Mouse (Mus musculus) hindbrain, embryonic 14.5 days (tissue): ENCODE measurements around the gene Coq2. TPM values are rescaled to one million over a fixed set of nuclear protein-coding genes. Genes with fewer than 3 reads are reported as not detected.

Experiments
- ATAC-seq: fragments of 200-750 bp; cut with Nextera tagmentation; 2 replicates; pipeline ENCODE4 v1.8.0; 2017; ENCODE audit warnings: moderate number of reproducible peaks, mild to moderate bottlenecking, moderate TSS enrichment, moderate library complexity; ENCODE audit not compliant: low FRiP score
- DNase-seq: peaks from one replicate; pipeline ENCODE4 v3.0.0-alpha.2; 2015; ENCODE audit warnings: low spot score
- H3K27ac ChIP-seq: fragments of 300-500 bp; sonication (generic); 2 replicates; pipeline ENCODE4 v1.5.1; 2014; ENCODE audit warnings: mild to moderate bottlenecking, moderate library complexity
- H3K27me3 ChIP-seq: fragments of 300-500 bp; sonication (generic); 2 replicates; pipeline ENCODE4 v1.6.1; 2014; ENCODE audit warnings: mild to moderate bottlenecking, low read length, mixed read lengths; ENCODE audit not compliant: control insufficient read depth, insufficient read depth
- H3K36me3 ChIP-seq: fragments of 300-500 bp; sonication (generic); replicated peaks from 2 replicates; pipeline ENCODE4 v1.6.1; 2014; ENCODE audit not compliant: control insufficient read depth, insufficient read depth
- H3K4me1 ChIP-seq: fragments of 300-500 bp; sonication (generic); replicated peaks from 2 replicates; pipeline ENCODE4 v1.6.1; 2014; ENCODE audit warnings: antibody characterized with exemption, low read length, mixed read lengths; ENCODE audit not compliant: control insufficient read depth, insufficient read depth
- H3K4me2 ChIP-seq: fragments of 300-500 bp; sonication (generic); replicated peaks from 2 replicates; pipeline ENCODE4 v1.6.1; 2014; ENCODE audit warnings: mild to moderate bottlenecking, moderate library complexity
- H3K4me3 ChIP-seq: fragments of 300-500 bp; sonication (generic); replicated peaks from 2 replicates; pipeline ENCODE4 v1.5.1; 2014; ENCODE audit warnings: mild to moderate bottlenecking, low read length
- H3K9ac ChIP-seq: fragments of 300-500 bp; sonication (generic); 2 replicates; pipeline ENCODE4 v1.6.1; 2014
- H3K9me3 ChIP-seq: fragments of 300-500 bp; sonication (generic); 2 replicates; pipeline ENCODE4 v1.6.1; 2016; ENCODE audit warnings: low read length; ENCODE audit not compliant: control insufficient read depth
- WGBS: fragments of 180-500 bp; shearing (Covaris S2); extraction: QIAGEN DNeasy Blood & Tissue Kit; methylation state at CpG from one replicate; pipeline ENCODE4 v1.1.7; 2014; 5-methylcytosine and 5-hydroxymethylcytosine counted together
- polyA plus RNA-seq: library from polyadenylated mRNA; unstranded; fragments of >200 nt; fragmentation: Nextera tagmentation; extraction: Ambion mirVana; gene quantifications from 2 replicates; pipeline ENCODE4 v1.2.1, GENCODE M21; 2014

Gene Coq2
- polyA plus RNA-seq, 1 experiment from 2014 or later = 58.3 TPM

GRCm38 (mm10) chr5:100671398-100671797 lies 3.5 kb downstream of the Coq2 start:
- H3K27ac ChIP-seq = no peak overlapping the region
- no peak for ATAC-seq

GRCm38 (mm10) chr5:100666965-100667364 lies 8.0 kb downstream of the Coq2 start:
- Histone ChIP-seq H3K27ac (no peak overlapping the region), H3K9ac (no peak overlapping the region), H3K36me3 (peaks cover 34% of the 10 kb centered on the region), H3K27me3 (no peaks in the 10 kb centered on the region), H3K4me2 (no peak overlapping the region), H3K4me1 (no peaks in the 10 kb centered on the region), H3K9me3 (no peaks in the 10 kb centered on the region), H3K4me3 (no peak overlapping the region)
- no peak for ATAC-seq
- no peak for DNase-seq
- 78% methylated on average over 1 of the region's 1 CpGs for WGBS

More at GRCm38 (mm10) chr5:100671398-100671797, 3.5 kb downstream of the Coq2 start:
- no peak overlapping the region for H3K4me3 ChIP-seq
- DNase-seq = peak; percentile 38
- no peaks in the 10 kb centered on the region for H3K9me3 ChIP-seq
- H3K9ac ChIP-seq = no peak overlapping the region
- no peaks in the 10 kb centered on the region for H3K27me3 ChIP-seq
- H3K36me3 ChIP-seq = 0 out of 2 replicates have a peak, but pooled peaks cover 3% of the 10 kb centered on the region
- H3K4me2 ChIP-seq = no peak overlapping the region
- 0 out of 2 replicates have a peak, but pooled peaks cover 12% of the 10 kb centered on the region for H3K4me1 ChIP-seq
- WGBS = 24% methylated on average over 5 of the region's 5 CpGs

- Histone ChIP-seq H3K4me2 (no peak overlapping the region), H3K4me3 (no peak overlapping the region), H3K4me1 (no peaks in the 10 kb centered on the region), H3K27me3 (no peaks in the 10 kb centered on the region), H3K9me3 (no peaks in the 10 kb centered on the region), H3K27ac (no peak overlapping the region), H3K9ac (no peak overlapping the region), H3K36me3 (peaks cover 62% of the 10 kb centered on the region)
- no peak for ATAC-seq
- peak; percentile 41 for DNase-seq
- 68% methylated on average over 5 of the region's 5 CpGs for WGBS
Observed at GRCm38 (mm10) chr5:100663854-100664253, 11.1 kb downstream of the Coq2 start.

DNA sequence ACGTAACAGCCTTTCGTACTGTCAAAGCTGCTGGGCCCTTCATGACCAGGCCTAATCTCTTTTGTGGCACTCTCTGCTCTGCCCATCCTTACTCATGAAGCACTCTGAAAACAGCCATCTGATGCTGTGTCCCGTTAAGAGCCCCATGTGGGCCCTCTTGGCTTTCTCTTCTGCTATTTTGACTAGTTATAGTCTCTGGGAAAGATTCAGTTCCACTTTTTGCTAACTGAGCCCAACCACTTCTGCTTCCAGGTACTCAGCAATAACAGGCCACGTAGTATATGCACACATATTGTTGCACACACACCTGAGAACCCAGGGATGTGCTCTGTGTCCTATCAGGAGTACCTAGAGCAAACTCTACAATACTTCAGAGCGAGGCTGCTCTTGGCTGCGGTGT lies 11.9 kb downstream of the Coq2 start:
- Histone ChIP-seq H3K4me2 (no peak overlapping the region), H3K9ac (no peak overlapping the region), H3K36me3 (peaks cover 69% of the 10 kb centered on the region), H3K4me3 (no peak overlapping the region), H3K4me1 (no peaks in the 10 kb centered on the region), H3K9me3 (no peaks in the 10 kb centered on the region), H3K27ac (no peak overlapping the region), H3K27me3 (no peaks in the 10 kb centered on the region)
- no peak for DNase-seq
- ATAC-seq = no peak
- 98% methylated on average over 6 of the region's 6 CpGs for WGBS

DNA sequence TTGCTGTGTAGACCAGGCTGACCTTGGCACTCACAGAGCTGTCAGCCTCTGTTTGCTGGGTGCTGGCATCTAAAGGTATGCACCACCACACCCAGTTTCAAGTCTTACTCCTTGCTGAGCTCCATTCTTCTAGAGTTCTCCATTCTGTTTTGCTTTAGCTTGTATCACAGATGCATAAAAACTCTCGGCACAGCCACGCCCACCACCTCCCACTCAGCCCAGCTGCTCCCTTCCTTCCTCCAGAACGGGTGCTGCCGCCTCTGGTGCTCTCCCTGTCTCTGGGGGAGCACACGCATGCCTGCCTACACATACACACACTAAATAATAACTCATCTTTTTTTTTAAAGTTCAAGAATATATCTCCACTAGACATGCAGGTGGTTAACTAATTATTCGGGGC lies 16.5 kb downstream of the Coq2 start:
- Histone ChIP-seq H3K4me1 (no peaks in the 10 kb centered on the region), H3K9me3 (no peaks in the 10 kb centered on the region), H3K27me3 (no peaks in the 10 kb centered on the region), H3K27ac (no peak overlapping the region), H3K4me3 (no peak overlapping the region), H3K9ac (no peak overlapping the region), H3K36me3 (peaks cover 88% of the 10 kb centered on the region), H3K4me2 (no peak overlapping the region)
- no peak for ATAC-seq
- 90% methylated on average over 6 of the region's 6 CpGs for WGBS
- DNase-seq = no peak

- H3K27me3 ChIP-seq = no peaks in the 10 kb centered on the region
- no peak overlapping the region for H3K9ac ChIP-seq
- no peaks in the 10 kb centered on the region for H3K4me1 ChIP-seq
- H3K4me3 ChIP-seq = no peak overlapping the region
- H3K36me3 ChIP-seq = peaks cover 72% of the 10 kb centered on the region
- no peak for ATAC-seq
- WGBS = 84% methylated on average over 6 of the region's 6 CpGs
- no peak overlapping the region for H3K4me2 ChIP-seq
- H3K27ac ChIP-seq = no peak overlapping the region
- H3K9me3 ChIP-seq = no peaks in the 10 kb centered on the region
- no peak for DNase-seq
Observed at GRCm38 (mm10) chr5:100656352-100656751, 18.6 kb downstream of the Coq2 start.

GRCm38 (mm10) chr5:100652327-100652726 lies 22.6 kb downstream of the Coq2 start:
- DNase-seq = no peak
- H3K9ac ChIP-seq = no peak overlapping the region
- H3K36me3 ChIP-seq = peaks cover 35% of the 10 kb centered on the region
- no peak for ATAC-seq
- H3K27ac ChIP-seq = no peak overlapping the region
- H3K4me1 ChIP-seq = no peaks in the 10 kb centered on the region
- H3K4me3 ChIP-seq = no peak overlapping the region
- H3K27me3 ChIP-seq = no peaks in the 10 kb centered on the region
- no peaks in the 10 kb centered on the region for H3K9me3 ChIP-seq
- WGBS = 91% methylated on average over 9 of the region's 9 CpGs
- H3K4me2 ChIP-seq = no peak overlapping the region

- no peak for ATAC-seq
- WGBS = 84% methylated on average over 10 of the region's 10 CpGs
- Histone ChIP-seq H3K9me3 (no peaks in the 10 kb centered on the region), H3K4me1 (no peaks in the 10 kb centered on the region), H3K4me2 (no peak overlapping the region), H3K9ac (no peak overlapping the region), H3K4me3 (no peak overlapping the region), H3K27ac (no peak overlapping the region), H3K36me3 (peaks cover 28% of the 10 kb centered on the region), H3K27me3 (no peaks in the 10 kb centered on the region)
- DNase-seq = no peak
Observed at GRCm38 (mm10) chr5:100651486-100651885, 23.5 kb downstream of the Coq2 start.

DNA sequence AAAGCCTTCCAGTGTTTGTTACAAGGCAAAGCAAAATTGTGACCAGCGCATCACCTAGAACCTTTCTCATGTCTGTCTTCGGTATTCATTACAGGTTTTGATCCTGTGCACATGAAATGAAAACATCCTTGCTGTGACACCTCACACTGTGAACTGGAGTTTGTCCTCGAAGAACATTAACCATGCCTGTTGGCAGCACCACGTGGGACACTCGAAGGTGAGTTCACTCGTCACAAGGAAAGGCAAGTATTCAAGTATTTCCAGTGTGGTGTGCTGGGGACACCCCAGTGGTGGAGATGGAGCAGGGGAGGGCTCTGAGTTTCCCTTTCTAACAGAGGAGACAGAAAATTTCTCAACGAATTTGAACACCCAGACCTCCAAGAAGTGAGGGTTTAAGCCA lies 24.0 kb downstream of the Coq2 start:
- DNase-seq = no peak
- Histone ChIP-seq H3K27ac (no peak overlapping the region), H3K36me3 (peaks cover 24% of the 10 kb centered on the region)

GRCm38 (mm10) chr5:100648546-100648945 lies 26.4 kb downstream of the Coq2 start:
- Histone ChIP-seq H3K9ac (no peak overlapping the region), H3K9me3 (no peaks in the 10 kb centered on the region), H3K4me3 (no peak overlapping the region), H3K27me3 (no peaks in the 10 kb centered on the region), H3K4me1 (no peaks in the 10 kb centered on the region), H3K27ac (no peak overlapping the region), H3K36me3 (no peaks in the 10 kb centered on the region), H3K4me2 (no peak overlapping the region)
- ATAC-seq (no peak), DNase-seq (no peak)
- WGBS = 55% methylated on average over 6 of the region's 6 CpGs

More for the DNA sequence above, 24.0 kb downstream of the Coq2 start:
- H3K4me1 ChIP-seq = no peaks in the 10 kb centered on the region
- no peak overlapping the region for H3K9ac ChIP-seq
- 93% methylated on average over 7 of the region's 7 CpGs for WGBS
- H3K27me3 ChIP-seq = no peaks in the 10 kb centered on the region
- ATAC-seq = no peak
- no peaks in the 10 kb centered on the region for H3K9me3 ChIP-seq
- no peak overlapping the region for H3K4me3 ChIP-seq
- no peak overlapping the region for H3K4me2 ChIP-seq
